Mouse (Mus musculus) adrenal gland, adult 8-10 months (tissue): ENCODE results near the gene Itga5. TPM values are rescaled to one million over a fixed set of nuclear protein-coding genes. Genes with fewer than 3 reads are reported as not detected.
"Not testable (repeated sequence)": the region's sequence is repeated elsewhere in the genome, so short reads cannot be mapped to it uniquely, and the experiment has no call there.

Source experiments
- DNase-seq: peaks from one replicate; pipeline ENCODE4 v3.0.0; 2022
- total RNA-seq, 4 experiments: library from RNA; stranded (reverse); gene quantifications; 2 replicates each; pipeline ENCODE4 v1.2.4; 2022

The Itga5 gene
- total RNA-seq, result 10 to 100 TPM; 29.5 to 36.7 (median 34.0) TPM

DNA sequence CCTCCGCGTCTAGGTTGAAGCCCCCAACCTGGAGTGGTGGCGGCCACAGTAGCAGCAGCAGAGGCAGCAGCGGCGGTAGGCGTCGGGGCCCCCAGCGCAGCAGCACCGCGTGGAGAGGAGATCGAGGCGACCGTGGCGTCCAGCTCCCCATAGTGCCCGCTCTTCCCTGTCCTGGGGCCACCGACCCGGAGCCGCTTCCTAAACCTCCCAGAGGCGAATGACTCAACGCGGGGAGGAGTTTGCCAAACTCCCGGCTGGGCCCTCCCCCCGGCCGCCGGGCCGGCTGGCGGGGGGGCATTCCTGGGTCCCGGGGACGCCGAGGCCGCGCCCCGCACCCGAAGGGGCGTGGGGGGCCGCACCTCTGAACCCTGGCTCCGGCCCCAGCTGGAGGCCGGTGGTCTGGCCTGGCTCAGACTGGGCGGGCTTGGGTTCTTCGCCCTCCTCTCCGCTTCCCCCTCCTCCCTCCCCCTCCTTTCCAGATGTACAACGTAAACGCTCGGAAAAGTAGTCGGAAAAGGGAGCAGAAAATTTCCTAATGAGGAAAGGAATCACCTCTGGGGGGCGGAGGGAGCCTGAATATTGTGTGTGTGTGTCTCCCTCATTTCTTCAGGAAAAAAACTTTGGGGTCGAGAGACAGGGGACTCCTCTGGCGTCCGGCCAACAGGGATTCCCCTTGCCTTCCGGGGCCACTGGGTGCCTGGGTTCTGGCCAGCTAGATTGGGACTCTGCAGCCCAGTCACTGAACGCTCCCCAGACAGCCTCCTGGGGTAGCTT is at the start of gene Itga5:
TSS of gene Itga5 (minus strand) at position 388 of the 774 bp plus-strand sequence.
- DNase-seq, result peak; percentile 80

DNA sequence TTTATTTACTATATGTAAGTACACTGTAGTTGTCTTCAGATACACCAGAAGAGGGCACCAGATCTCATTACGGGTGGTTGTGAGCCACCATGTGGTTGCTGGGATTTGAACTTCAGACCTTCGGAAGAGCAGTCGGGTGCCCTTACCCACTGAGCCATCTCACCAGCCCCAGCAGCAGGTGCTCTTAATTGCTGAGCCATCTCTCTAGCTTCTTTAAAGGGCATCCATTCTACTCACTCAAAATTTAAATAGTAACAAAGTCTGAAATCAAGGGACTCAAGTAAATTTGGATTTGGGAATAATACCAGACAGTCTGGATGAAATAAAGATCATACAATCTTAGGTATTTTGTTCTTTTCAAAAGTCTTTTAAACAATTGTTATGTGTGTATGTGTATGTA is 39.0 kb upstream of the Itga5 start:
- not testable (repeated sequence) for DNase-seq

DNA sequence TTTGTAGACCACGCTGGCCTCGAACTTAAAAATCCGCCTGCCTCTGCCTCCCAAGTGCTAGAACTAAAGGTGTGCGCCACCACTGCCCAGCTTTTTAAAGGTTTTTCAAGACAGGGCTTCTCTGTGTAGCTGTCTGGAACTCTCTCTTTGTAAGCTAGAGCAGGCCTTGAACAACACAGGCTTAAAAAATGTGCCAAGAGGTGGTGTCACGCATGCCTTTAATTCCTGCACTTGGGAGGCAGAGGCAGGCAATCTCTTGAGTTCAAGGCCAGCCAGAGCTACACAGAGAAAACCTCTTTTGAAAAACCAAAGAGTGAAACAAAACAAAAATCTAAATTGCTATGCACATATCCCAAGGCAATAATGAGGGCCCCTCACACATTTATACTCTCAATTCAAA is 34.8 kb upstream of the Itga5 start:
- no peak for DNase-seq

DNA sequence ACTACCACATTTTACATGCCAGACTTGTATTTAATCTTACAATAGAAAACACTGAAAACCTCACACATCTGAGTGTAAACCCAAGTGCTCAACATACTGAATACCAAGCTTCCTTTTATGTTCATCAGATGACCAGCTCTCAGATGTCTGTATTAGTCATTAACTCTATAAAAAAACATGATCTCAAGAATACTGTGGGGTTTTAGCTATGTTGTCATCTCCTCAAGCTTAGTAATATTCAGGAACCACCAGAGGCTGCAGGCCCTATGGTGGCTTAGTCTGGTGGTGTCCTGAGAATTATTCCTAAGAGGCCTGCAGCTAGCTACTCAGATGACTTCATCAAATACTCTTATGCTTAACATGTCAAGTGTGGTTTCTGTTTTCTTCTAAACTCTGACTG is 27.0 kb upstream of the Itga5 start:
- DNase-seq, result no peak

DNA sequence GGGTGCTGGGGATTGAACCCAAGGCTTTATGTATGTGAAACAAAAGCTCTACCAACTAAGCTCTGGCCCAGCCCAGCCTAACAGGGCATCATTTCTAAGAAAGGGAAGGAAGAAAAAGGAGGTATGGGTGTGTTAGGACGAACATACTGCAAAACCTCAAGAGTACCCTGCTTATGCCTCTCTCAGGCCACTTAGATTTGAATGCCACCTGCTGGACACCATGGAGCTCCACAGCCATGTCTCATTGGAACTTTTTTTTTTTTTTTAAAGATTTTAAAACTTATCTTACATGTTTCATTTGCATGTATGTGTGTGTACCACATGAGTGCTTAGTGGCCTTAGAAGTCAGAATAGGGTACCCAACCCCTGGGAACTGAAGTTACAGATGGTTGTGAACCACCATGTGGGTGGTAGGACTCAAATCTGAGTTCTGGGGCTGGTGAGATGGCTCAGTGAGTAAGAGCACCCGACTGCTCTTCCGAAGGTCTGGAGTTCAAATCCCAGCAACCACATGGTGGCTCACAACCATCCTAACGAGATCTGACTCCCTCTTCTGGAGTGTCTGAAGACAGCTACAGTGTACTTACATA is 22.1 kb upstream of the Itga5 start:
- no peak for DNase-seq

DNA sequence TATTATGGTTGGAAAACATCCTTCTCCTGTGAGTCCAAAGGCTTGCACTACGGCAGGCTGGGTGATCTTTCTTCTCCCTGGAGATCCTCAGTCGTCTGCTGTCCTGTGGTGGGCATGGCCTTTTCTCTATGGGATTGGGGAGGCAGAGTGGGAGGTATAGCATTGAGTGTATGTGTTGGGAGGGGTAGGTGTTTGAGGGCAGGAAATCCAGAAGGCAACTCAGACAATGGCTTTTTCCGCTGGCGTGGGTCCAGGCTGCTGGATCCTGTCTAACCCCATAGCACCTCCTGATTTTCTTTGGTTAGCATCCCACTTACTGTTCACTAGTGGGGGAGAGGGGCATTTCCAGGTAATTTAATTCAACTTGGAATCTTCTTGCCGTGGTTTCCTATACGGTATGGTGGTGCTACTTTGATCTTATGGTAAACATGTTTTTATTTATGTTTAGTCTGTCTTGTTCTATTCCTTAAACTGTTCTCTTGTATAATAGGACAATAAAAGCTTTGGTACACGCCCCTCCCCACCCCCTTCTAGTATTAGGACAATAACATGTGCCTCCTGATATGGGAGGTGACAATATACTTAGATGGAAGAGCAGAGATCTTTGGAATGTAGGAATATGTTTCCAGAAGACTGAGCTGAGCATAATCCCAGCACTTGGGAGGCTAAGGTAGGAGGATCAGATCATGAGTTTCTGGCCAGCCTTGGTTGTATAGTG is 17.4 kb upstream of the Itga5 start:
- DNase-seq, result no peak

DNA sequence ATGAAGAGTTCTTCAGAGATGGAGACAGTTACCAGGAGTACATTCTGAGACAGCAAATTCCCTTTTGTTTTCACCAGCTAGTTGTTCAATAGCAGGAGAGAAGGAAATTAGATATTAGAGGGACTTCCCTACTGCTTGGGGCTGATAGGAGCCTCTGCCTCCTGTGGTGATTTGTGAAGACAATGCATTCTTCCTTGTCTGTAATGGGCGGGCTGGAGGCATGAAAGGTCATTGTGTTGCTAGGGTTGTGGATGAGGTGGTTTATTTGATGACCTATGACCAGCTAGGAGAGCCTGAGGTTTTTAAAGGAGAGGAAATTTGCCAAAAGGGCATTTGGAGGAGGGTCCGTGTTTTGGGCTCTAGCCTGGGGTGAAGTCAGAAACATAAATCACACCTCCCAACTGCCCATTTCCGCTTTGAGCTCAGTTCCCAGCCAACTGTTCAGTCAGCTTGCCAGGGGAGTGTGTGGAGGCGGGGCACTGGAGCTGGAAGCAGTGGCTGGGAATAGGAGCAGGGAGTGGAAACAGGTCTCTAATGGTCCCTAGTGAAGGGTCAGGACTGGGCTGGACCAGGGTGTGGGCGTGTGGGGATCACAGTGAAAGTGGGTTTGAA is 16.3 kb upstream of the Itga5 start:
- peak; percentile 65 for DNase-seq

DNA sequence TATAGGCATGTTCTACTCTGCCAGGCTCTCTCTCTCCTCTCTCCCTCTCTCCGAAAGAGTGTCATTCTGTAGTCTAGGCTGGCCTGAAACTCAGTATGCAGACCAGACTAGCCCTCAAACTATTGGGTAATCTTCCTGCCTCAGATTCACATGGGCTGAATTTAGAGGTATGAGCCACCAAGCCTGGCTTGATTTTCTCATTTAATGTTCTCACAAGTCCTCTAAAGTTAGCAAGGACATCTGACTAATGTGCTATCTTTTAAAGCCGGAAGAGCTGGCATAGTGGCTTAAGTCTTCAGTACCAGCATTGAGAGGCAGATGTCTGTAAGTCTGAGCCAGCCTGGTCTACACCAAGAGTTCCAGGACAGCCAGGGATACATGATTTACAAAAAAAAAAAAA is 15.5 kb upstream of the Itga5 start:
- no peak for DNase-seq

DNA sequence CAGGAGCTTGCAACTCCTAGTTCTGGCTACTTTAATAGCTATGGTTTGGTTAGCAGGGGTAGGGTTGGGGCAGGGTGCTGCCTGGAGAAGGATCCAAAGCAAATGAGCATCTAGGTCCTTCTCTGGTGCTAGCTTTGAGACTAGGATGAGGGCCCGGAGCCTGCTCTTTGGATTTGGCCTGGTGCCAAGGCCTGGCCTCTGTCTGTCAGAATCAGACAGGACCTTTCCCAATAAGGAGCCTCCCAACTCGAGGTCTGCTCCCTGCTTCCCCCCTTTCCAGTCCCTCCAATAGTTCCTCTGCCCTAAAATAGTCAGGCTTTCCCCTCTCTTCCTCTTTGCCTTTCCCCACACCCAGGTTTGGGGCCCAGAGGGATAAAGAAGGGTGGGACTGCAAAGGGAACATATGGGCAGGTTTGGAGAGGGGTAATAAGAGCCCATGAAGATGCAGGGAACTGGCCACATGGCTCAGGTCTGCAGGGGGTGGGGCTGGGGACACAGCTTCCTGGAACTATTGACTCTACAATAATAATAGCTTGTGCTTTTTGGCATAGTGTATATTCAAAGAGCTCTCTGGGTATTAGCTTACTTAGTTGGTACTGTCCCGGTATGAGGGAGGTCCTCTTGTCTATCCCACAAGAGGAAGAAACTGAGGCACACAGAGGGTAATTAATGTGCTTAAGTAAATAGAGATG is 12.2 kb upstream of the Itga5 start:
- DNase-seq, result no peak

DNA sequence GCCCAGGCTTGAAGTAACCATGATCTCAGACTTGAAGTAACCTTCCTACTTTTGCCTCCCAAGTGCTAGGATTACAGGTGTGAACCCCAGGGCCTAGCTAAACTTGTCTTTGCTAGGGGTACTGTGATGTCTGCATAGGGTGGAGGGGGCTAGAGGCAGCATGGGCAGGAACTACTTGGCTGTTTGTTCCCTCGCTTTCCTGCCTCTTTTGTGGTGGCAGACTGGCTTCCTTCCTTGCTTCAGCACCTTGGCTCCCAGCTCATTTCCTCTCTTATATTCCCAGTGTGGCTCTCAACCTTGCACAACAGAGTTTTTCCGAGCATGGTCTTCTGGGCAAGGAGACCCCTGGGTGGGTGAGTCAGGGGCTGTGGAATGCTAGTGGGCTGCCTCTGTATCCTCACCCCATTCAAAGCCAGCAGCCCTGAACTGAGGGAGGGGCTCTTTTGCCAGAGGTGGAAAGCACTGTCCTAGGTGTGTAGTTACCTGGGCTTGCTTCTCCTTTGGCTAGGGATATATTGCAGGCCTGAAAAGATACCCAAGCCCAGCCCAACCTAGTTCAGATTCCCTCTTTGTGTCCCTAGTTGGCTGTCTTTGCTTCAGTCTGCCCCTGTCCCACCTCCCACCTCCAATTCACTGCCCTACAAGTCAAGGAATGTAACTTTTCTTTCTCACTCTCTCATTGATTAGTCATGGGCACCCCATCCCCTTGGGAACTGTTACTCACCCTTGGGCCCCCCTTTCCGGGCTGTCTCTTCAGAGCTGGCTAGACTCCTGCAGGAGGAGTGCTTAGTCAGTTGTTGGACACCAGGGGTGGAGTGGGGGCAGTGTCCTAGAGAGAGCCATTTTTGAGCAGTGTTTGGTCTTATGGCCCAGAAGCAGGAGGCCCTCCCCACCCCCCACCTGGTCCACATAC is 11.4 kb upstream of the Itga5 start:
- no peak for DNase-seq

DNA sequence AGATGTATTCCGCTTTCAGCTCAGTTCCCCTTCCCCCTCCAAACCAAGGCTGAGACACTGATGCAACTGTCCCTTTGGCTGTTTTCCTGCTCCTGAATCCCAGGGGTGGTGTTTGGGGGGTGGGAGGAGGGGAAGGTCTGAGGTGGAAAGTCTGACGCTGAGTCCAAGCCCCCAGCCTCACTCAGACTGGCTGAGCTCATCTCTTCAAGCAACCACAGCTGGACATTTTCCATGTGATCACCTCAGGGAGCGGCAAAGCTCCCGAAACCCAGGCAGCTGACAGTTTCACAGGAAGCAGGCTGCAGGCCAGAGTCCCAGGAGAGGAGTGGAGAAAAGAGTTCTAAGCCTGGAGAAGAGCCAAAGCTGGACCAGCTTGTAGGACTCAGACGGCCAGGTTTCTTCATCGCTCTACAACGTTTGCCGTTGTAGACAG is 10.3 kb upstream of the Itga5 start:
- no peak for DNase-seq

DNA sequence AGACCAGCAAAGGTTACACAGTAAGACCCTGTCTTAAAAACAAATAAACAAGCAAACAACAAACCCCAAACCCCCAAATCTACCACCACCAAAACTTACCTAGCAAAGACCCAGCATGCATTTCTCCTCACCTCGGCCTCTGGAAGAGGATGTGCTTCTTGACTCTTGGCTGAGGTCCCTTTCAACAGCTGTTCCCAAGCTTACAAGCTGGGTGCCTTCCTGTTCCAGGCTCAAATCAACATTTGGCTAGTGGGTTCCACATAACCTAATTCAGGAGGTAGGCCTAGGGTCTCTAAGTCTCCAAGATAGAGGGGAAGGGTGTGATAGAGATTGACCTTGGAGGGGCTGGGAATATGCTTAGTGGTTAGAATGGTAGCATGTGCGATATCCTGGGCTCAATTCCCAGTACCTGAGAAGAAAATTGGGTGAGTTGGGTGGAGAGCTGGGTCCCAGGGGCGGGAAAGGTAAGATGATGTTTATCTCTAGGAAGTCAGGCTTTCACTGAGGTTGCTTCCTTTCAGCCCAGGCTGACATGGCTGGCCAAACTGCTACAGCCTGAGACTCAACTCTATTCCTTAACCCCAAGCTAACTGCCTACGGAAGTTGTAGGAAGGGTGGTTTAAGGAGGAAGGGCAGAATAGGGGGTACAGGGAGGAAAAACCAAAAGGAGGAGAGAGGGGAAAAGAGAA is 8.7 kb upstream of the Itga5 start:
- no peak for DNase-seq

DNA sequence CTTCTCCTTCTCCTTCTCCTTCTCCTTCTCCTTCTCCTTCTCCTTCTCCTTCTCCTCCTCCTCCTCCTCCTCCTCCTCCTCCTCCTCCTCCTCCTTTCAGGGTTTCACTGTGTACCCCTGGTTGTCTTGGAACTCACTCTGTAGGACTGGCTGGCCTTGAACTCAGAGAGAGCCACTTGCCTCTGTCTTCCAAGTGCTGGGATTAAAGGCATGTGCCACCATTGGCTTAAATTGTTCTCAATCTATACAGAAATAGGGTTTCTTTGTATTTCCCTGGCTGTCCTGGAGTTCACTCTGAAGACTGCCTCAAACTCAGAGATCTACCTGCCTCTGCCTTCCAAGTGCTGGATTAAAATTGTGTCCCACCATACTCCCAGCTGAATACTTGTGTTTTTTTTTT is 5.9 kb upstream of the Itga5 start:
- no peak for DNase-seq

DNA sequence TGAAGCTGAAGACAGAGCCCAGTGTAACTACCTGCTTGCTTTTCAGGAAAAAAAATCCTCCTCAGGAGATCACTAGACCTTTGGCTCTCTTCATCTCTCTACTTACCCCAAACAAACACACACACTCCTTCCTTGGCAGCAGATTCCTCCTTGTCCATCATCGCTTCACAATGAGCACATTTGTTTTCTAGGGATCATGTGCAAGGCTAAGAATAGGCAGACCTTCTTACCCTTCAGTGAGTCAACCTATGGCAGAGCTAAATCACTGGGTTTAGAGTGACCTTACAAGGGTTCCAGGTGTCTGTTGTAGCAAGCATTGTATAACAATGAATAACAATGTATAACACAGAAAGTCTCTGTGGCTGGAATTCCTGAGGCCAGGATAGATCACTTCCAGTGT is 5.2 kb upstream of the Itga5 start:
- DNase-seq, result no peak

DNA sequence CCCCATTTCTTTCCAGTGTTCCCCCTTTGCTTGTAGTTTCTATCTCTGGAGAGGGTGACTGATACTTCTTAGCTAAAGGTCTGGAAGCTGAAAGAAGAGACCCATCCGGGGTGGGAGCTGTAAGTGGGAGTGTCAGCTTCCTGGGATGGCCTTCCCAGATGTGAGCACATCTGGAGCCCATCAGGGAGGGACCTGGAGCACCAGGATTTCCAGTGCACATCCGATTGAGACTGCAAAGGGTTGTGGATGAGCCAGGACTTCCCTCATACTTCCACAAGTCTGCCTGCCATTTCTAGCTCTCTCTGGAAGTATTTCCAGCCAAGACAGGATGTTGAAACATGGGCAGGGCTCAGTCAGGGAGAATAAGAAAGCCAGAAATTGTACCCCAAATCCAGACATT is 4.6 kb upstream of the Itga5 start:
- DNase-seq, result no peak

DNA sequence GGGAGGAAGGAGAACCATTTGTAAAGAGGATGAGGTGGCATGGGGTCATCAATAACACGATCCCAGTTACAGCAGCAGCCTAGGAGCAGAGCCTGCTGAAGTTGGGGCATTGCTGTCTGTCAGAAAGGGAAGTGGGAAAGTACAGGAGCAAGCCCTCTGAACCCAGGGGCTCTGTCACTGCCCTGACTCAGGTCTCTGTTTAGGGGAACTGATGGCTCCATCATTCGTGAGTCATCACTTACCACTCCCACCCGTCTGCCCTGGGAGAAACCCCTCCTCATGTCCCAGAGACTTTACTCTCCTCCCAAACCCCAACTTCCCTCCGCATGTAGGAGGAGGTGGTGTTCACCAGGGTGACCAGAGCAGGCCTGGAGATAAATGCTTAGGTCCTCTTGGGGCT is 3.9 kb upstream of the Itga5 start:
- no peak for DNase-seq

DNA sequence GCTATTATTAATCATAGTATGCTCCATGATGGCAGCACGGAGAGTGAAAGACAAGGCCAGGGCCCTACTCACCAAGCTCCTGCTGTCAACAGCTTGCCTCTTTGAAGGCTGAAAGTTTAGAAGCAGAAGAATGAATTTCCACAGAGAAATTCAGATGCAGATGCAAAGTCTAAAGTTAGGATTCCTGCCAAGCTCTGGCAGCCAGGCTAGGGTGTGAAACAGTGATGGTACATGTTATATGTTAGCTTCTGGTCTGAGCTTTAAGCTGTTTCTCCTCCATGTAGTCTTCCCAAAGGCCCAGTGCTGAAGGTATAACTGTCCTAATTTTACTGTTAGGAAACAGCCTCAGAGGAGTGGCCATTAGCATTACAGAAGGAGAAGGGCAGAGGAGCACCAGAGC is 2.6 kb upstream of the Itga5 start:
- no peak for DNase-seq

DNA sequence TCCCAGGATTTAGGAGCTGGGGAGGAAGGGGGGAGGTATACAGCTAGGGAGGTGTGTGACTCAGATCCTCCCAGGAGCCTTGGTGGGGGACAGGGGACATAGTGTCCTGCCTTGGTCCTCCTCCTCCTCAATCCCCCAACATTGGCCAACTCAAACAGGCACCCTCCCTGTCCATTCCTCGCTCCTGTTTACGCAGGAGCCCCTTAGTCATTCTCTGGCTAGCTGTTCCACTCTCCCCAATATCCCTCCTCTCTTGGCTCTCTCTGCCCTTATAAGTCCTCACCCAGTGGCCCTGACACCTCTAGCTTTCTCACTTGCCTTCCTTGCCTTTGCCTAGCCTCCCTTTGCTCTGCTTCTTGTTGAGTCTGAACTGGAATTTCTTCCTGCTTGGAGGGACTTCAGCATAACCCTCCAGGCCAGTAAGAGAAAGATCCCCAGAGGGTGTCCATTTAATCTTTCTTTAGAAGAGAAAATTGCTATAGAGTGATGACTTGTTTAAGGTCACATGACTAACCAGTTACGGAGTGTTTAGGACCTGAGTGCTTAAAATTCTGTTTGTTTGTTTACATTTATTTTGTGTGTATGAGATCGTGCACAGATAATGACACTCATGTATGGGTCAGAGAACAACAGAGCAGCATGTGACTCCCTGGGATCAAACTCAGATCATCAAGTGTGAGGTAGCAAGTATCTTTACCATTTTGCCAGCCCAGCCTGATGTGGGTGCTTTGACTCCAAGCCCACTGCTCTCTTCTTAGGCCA is 1.8 kb upstream of the Itga5 start:
- no peak for DNase-seq

DNA sequence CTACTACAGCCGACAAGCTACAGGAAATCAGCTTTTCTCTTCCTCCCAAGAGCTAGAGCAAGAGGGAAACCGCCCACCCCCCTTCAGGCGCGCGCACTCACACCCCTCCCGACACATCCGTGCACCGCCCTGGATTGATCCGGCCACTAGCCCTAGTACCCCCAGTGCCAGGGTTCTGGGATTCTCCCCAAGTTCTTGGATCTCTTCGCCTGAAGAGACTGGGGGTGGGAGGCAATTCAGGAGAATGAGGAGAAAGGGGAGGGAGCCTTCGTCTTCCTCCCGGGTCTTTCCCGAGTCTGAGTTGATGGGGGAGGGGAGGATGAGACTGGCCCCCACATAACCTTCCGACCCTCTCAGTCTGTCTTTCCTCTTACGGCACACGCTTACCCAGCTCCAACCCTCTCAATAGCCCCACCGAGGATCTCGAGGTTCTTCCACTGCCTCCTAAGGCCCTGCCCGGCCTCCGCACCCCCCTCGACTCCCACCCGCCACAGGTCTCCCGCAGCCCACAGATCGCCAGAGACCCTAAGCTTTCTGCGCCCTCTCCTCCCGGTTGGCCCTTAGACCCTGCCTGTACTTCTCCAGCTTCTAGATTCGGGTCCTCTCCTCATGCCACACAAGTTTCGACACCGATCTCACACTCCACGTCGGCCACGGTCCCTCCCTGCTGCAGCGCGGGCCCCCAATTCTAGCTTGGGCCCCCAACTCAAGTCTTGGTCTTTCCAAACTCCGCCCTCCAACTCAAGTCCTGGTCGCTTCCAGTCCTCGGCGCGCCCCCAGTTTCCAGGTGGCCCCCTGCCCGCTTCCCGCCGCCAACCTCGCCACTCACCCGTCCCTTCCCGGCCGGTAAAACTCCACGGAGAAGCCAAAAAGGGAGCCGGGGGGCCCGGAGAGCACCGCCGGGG is 840 bp downstream of the Itga5 start:
- no peak for DNase-seq
